Comparison of ENCODE assay signal across 15 mouse cellular contexts in the genomic region with DNA sequence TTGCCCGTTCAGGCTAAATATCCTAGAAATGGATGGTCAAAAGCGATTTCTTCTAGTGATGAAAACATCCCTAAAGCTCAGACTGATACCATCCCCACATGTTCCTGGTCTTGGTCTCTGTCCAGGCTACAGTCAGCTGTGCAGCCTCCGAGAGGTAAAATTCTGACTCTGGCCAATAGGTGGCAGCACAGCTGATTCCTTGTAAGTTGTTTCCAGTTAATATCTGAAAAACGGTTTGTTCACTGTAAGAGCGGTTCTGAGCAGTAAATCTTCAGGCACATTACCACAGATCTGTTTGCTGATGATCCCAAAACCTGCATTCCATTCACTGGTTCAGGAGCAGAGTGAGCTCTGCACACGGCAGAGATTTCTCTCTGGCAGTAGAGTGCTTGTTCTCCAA. TPM values are rescaled to one million over a fixed set of nuclear protein-coding genes. Genes with fewer than 3 reads are reported as not detected.
"Had no signal": no experiment of that assay in that cellular context is flagged by ENCODE, and none has a peak within 500 bp of the region (broad histone marks: within the 10 kb centered on the region; RNA-seq: fewer than 3 reads in every experiment).

No protein-coding gene starts in this region.

RNA-seq across cellular contexts. Expression of a gene that starts 12.4 kb away (rescaled TPM):
- total RNA-seq: heart, postnatal 10 days; heart, postnatal 14 days; heart, postnatal 25 days; heart, postnatal 36 days; heart, postnatal 4 days; hematopoietic stem cell, adult 5-6 weeks; hindbrain, postnatal 0 days; layer of hippocampus, adult 18-20 months; layer of hippocampus, adult 2 months; layer of hippocampus, adult 8-10 months; layer of hippocampus, postnatal 10 days; layer of hippocampus, postnatal 14 days; layer of hippocampus, postnatal 25 days; layer of hippocampus, postnatal 36 days; left cerebral cortex, adult 18-20 months had no signal

RNA-seq across cellular contexts. Expression of a gene that starts 58.6 kb away (rescaled TPM):
- total RNA-seq: heart, postnatal 10 days; heart, postnatal 14 days; heart, postnatal 25 days; heart, postnatal 36 days; heart, postnatal 4 days; hematopoietic stem cell, adult 5-6 weeks; hindbrain, postnatal 0 days; layer of hippocampus, adult 18-20 months; layer of hippocampus, adult 2 months; layer of hippocampus, adult 8-10 months; layer of hippocampus, postnatal 10 days; layer of hippocampus, postnatal 14 days; layer of hippocampus, postnatal 36 days; left cerebral cortex, adult 18-20 months had no signal
